Comparison of ENCODE assay signal across 19 mouse cellular contexts in genomic region chr14:94129421-94129820, GRCm38 (mm10).
"Had no signal": no experiment of that assay in that cellular context is flagged by ENCODE, and none has a peak within 500 bp of the region (broad histone marks: within the 10 kb centered on the region; RNA-seq: fewer than 3 reads in every experiment).

No protein-coding gene starts in this region.

- H3K4me2 ChIP-seq: kidney, embryonic 15.5 days; liver, embryonic 13.5 days; midbrain, embryonic 12.5 days; stomach, embryonic 15.5 days had no signal

- H3K4me3 ChIP-seq: kidney, embryonic 15.5 days; left cerebral cortex, adult 2 months; liver, embryonic 13.5 days; midbrain, embryonic 12.5 days; myocyte; stomach, embryonic 15.5 days had no signal

- H3K9me3 ChIP-seq: kidney, embryonic 15.5 days; liver, embryonic 13.5 days; midbrain, embryonic 12.5 days; stomach, embryonic 15.5 days had no signal

- H3K4me1 ChIP-seq: kidney, embryonic 15.5 days; liver, embryonic 13.5 days; midbrain, embryonic 12.5 days; stomach, embryonic 15.5 days had no signal

- H3K27me3 ChIP-seq: liver, embryonic 13.5 days; midbrain, embryonic 12.5 days; stomach, embryonic 15.5 days had no signal

- H3K27ac ChIP-seq: kidney, embryonic 15.5 days; left cerebral cortex, adult 2 months; liver, embryonic 13.5 days; midbrain, embryonic 12.5 days; stomach, embryonic 15.5 days had no signal

- ATAC-seq: midbrain, embryonic 16.5 days had no signal

- DNase-seq: kidney, adult 8-10 months; kidney, postnatal 10 days; kidney, postnatal 36 days; layer of hippocampus, postnatal 36 days; liver, embryonic 13.5 days; lung, adult 2 months; lung, postnatal 14 days; lung, postnatal 4 days; right cerebral cortex, adult 18-20 months; right cerebral cortex, postnatal 14 days; spleen, adult 18-20 months; thymus, adult 18-20 months; thymus, postnatal 36 days had no signal

- H3K36me3 ChIP-seq: kidney, embryonic 15.5 days; liver, embryonic 13.5 days; midbrain, embryonic 12.5 days; stomach, embryonic 15.5 days had no signal

- H3K9ac ChIP-seq: kidney, embryonic 15.5 days; liver, embryonic 13.5 days; midbrain, embryonic 12.5 days; stomach, embryonic 15.5 days had no signal
